Mouse (Mus musculus): Measurements from ENCODE around the gene Pank2. TPM values are rescaled to one million over a fixed set of nuclear protein-coding genes. Genes with fewer than 3 reads are reported as not detected.
A peak's percentile ranks its signal among the peaks of the same experiment; 100 is the strongest.
"Not testable (repeated sequence)": the region's sequence is repeated elsewhere in the genome, so short reads cannot be mapped to it uniquely, and the experiment has no call there.

The Pank2 gene
- total RNA-seq, 2 experiments from 2014 or later = 42.9 to 74.2 TPM

DNA sequence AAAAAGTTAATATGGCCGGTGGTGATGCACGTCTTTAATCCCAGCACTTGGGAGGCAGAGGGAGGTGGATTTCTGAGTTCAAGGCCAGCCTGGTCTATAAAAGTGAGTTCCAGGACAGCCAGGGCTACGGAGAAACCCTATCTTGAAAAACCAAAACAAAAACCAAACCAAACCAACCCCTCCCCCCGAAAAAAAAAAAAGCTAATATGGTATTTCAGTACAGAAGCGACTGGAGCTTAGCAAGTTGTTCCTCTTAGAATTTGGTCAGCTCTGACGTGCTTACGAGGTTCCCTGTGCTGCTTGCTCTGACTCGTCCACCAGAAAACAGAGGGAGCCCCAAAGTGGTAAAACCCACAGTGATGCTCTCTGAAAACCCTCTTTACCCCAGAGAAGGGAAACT, 3.6 kb upstream of the Pank2 start:
- no peak for ATAC-seq (ENCODE audit: poor library complexity, severe bottlenecking)

DNA sequence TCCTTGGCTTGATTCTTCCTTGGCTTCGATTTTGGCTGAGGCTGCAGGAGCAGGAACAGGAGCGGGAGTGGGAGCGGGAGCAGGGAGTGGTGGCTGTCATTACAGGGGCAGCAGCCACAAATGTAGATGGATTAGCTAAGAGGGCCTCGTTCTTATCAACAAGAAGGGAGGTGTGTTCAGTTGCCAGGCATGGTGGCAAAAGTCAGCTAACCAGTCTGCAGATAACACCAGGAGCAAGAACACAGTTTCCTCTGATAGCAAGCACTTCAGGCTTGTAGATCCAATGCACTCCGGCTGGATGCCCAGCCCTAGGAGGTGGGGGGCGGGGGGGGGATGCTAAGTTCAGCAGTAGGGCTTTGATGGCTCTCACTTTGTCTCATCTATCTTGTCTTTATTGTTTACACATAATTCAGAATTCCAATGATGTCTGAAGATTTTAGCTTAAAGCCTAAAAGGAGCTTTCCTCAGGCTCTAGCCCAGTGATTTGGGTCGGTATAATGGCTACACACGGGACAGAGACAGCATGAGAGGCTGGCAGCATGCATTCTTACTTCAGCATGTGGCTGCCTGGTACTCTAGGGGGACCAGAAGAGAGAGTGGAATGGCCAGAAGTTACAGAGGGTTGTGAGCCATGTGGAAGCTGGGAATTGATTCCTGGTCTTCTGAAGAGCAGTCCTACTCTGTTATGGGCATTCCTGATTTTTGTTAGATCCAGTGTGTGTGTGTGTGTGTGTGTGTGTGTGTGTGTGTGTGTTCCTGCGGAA, 1.6 kb upstream of the Pank2 start:
- ATAC-seq (ENCODE audit: poor library complexity, severe bottlenecking) = no peak

DNA sequence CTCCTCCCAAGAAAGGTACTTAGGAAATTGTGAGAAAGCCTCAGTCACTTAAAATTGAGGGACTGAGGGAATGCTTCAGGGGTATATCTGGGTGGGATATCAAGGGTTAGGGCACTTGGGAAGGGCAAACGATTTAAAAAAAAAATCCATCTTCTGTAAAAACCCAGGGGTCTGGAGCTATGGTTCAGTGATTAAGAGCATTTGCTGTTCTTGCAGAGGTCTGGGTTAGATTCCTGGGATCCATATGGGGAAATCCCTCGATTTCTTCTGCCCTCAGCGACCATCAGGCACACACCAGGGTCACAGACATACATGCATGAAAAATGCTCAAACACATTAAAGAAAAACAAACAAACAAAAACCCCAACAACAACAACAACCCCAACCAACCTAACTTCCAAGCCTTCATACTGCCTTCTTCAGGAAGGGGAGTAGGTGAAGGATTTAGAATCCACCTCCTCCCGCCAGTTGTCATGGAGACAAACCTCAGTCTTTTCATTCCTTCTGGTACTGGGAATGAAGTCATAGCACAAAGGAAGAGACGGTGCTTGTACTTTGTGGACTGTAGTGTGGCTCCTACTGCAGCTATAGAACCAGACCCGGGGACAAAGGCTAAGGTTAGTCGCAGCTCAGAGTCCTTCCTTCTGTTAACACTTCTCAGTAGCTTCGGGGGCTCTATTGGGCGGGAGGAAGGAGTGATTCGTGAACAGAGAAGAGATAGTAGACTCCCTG, 648 bp upstream of the Pank2 start:
- peak; percentile 30 for ATAC-seq (ENCODE audit: poor library complexity, severe bottlenecking)

DNA sequence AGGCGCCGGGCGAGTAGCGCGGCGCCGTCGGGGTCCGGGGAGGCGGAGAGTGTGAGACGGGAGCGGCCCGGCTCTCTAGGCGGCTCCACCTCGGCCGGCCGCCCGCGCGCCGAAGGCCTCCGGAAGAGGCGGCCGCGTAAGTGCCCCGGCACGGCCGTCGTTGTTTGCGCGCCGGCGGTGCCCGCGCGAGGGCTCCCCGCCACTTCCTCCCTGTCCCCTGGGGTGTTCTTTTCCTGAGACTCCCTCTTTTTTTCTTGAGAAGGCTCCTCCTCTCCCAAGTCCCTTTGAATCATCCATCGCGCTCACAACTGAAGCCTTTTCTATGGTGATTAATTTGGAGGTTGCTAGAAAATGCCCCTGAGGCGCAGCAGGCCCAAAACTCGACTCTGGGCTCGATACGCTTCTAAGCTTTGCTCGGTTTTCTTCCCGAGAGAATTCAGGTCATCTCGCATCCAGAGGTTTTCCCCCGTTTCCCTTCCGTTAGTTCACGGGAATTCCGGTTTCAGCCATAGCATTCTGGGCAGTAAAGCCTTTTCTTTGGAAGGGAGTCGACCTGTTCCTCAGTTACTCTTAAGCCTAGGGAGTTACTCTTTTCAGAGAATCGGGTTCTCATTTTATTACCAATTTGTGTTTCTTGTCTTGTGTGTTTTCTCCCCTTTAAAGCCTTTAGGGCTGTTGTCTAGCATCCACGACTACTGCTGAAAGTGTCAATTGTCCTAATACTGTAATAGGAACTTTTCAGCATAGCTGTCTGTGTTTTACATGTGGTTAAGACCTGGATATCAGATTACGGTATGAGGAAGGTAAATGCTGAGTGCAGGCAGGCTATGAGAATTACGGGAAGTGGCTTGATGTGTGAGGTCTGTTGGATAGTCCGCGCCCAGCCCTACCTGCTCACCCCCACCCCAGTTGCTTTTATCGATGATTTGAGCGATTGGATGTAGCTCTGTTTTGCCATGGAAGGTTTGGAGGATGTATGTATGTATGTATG, 680 bp downstream of the Pank2 start:
- ATAC-seq (ENCODE audit: poor library complexity, severe bottlenecking) = peak; percentile 56

DNA sequence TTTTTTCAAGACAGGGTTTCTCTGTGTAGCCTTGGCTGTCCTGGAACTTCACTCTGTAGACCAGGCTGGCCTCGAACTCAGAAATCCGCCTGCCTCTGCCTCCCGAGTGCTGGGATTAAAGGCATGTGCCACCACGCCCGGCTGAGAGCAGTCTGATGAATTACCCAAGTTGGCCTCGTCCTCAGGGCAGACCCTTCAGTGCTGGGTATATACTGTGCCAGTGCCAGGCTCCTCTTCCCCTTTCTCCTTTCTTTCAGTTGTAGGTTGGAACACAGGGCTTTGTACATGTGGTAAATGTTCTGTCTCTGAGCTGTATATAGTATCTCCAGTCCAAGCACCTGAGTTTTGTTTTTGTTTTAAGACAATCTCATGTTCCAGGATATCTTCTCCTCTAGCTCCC, 1.7 kb downstream of the Pank2 start:
- ATAC-seq (ENCODE audit: poor library complexity, severe bottlenecking) = no peak

DNA sequence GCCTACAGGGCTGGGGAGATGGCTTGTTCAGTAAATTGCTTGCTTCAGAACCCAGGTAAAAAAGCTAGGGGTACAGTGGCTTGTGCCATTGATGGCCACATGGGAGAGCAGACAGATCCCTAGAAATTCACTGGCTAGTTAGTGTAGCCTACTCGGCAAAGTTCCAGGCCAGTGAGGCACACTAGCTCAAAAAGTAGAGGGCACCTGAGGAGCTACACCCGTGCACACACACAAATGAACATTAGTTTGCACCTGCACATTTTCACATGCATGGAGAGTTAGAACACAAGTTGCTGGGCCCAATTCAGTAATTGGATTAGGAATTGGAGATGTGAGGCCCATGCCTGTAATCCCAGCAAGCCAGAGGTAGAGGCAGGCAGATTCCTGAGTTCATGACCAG, 2.8 kb downstream of the Pank2 start:
- no peak for ATAC-seq (ENCODE audit: poor library complexity, severe bottlenecking)

DNA sequence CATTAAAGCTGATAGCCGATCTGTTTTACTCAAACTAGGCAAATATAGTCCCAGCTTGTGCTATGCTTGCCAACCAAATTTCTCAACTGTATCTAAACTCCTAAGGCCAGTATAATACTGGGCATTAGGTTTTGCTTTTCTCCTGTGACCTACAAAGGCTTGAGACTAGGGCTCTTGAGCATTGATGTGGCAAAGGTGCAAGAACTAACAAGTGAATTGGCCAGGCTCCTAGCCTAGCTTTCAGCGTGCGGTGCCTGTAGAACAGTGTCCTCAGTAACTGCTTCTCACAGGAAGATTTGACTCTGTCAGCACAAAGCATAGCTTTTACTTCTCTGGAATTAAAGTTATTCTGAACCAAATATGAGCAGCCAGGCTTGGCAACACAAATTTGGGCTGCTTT, 13.2 kb downstream of the Pank2 start:
- ATAC-seq (ENCODE audit: poor library complexity, severe bottlenecking) = no peak

DNA sequence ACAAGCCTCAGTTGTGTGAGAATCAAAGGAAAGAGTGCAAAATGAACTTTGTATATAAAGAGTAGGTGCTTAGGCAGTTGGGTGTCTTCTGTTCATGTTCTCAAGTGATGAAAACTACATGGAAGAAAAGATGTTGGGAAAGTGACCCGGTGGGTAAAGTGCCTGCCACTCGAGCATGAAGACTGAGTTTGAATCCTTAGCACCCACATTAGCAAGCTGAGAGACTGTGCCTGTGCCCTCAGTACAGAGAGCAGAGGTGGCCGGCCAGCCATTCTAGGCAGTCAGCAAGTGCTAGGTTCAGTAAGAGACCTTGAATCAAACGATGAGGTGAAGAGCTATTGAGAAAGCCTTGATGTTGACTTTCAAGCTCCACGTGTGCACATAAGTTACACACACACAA, 14.4 kb downstream of the Pank2 start:
- ATAC-seq (ENCODE audit: poor library complexity, severe bottlenecking) = no peak

DNA sequence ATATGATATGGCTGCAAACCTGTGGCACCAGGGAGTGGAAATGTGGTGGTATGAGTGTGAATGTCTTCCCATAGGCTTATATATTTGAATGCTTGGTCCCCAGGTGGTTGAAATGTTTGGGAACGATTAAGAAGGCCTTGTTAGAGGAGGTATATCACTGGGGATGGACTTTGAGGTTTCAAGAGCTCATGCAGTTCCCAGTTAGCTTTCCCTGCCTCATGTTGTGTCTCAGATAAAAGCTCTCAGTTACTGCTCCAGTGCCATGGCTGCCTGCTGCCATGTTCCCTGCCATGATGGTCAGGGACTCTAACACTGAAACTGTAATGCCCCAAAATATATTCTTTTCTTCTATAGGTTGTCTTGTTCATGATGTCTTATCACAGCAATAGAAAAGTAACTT, 19.3 kb downstream of the Pank2 start:
- ATAC-seq (ENCODE audit: poor library complexity, severe bottlenecking) = no peak

DNA sequence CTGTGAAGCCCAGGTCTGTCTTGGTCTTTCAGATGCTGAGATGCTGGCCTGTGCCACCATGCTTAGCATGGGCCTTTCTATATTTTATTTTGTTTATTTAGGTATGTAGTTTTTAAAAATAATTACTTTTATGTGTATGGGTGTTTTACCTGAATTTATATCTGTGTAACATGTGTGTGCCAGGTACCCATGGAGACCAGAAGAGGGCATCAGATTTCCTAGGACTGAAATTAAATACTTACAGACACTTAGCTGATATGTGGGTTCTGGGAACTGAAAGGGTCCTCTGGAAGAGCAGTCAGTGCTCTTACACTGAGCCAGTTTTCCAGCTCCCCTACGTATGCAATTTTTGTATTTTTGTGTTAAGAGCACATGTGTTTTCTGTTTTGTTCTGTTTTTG, 24.0 kb downstream of the Pank2 start:
- ATAC-seq (ENCODE audit: poor library complexity, severe bottlenecking) = no peak

DNA sequence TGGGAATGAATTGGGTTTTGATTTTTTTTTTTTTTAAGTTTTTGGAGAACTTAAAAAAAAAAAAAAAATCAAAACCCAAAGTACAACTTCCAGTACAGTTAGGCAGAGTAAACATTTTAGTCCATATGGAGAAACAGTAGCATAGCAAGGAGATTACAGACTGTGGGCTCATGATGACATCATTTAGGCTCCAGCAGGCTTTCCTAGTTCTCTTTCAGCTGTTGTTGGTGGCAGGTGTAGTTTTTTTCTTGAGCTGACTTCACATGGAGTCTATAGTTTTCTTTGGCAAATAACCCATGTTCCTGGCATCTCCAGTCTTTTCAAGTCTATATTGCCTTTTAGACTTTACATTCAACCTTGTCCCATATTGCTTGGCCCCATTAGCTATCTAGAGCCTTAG, 28.4 kb downstream of the Pank2 start:
- no peak for ATAC-seq (ENCODE audit: poor library complexity, severe bottlenecking)

DNA sequence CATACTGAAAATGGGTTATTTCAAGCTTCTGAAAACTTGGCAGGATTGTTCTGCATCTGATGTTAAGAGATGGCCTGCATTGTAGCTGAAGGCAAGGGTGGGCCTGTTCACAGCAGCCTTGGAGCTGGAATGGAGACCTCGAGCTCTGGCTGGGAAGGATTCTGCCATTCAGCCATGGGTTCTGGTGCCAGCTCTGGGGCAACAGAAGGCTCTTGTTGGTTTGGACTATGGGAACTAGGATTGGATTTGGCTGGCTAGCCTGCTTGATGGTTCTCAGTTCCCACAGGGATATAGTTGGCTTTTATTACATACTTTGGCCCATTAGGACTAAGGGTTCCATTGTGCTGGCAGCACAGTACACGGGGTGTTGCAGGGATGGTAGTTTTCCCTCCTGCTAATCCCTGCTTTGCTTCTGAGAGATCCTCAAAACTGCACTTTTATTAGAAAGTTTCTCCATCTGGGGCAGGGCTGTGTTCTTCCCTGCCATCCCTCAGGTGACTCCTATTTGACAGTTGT, 34.5 kb downstream of the Pank2 start:
- no peak for ATAC-seq (ENCODE audit: poor library complexity, severe bottlenecking)

DNA sequence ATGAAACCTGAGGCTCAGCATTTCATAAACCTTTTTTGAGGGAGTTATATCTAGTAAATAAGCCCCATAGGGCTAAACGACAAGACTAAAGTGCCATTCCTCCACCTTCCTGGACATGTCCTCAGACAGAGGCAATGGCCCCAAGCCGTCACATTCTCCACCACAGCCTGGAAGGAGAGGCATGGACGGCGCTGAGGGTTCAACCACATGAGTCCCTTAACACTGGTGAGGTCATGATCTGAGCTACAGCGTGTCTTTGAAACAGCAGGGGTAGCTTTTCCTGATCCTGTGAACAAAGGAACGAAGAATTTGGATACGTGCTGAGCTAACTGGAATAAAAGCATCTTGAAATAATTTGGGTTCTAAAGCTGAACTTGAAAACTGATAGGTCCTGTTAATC, 36.4 kb downstream of the Pank2 start:
- ATAC-seq (ENCODE audit: poor library complexity, severe bottlenecking) = not testable (repeated sequence)

DNA sequence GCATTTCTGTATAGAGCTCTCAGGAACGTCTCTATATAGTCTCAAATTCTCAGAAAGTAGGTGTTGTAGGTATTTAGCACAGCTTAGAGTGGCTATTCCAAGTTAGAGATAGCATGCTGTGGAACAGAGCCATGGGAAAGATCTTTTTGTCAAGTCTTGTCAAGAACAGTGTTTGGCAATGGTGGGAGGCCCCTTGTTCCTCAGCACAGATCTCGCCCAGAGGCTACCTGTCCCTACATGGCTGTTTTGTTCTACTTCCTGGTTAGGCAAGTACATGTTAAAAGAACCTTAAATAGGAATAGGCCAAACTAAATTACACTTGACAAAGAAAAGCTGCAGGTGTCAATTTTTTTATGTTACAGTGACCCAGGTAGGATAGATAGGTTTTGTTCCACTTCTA, 38.2 kb downstream of the Pank2 start:
- ATAC-seq (ENCODE audit: poor library complexity, severe bottlenecking) = no peak

DNA sequence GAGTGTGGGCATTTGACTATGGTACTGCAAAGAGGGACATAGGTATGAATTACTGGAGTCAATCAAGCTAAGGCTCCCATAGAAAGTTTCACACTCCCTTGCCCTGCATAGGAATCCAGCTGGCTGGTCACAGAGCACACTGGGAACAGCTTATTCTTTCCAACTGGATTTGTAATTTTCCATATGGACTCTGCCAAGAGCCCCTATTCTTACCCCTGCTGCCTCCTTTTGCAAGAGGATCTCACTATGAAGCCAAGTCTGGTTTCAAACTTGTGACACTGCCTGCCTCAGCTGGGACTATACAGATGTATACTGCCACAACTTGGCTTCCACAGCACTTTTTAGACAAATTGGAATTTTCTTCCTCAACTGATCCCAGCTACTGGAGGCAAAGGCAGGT, 39.3 kb downstream of the Pank2 start:
- ATAC-seq (ENCODE audit: poor library complexity, severe bottlenecking) = no peak

DNA sequence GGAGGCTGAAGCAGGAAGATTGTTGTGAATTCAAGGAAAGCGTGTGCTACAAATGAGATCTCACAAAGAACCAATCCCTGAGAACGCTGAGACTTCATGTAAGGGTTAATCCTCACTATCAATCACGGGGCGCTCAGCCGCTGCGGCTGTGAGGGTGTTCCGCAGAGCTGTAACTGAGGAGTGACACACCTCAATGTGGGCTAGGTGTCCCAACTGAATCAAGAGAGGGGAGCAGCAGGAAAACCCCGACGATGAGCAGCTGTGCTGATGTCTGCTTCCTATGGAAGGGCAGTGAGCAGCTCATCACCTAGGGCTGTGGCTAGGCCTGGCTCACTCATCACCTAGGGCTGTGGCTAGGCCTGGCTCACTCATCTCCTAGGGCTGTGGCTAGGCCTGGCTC, 42.2 kb downstream of the Pank2 start:
- ATAC-seq (ENCODE audit: poor library complexity, severe bottlenecking) = no peak

DNA sequence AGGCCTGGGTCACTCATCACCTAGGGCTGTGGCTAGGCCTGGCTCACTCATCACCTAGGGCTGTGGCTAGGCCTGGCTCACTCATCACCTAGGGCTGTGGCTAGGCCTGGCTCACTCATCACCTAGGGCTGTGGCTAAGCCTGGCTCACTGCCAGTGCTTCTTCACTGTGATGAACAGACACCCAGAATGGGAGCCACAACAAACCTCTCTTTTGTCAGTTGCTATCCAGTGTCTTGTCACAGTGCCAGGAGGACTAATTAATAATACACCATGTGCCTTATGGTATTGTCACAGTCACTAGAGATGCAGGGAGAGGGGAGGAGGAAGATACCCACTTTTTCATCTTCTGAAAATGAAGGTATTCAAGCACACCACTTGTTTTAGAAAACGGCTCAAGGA, 42.9 kb downstream of the Pank2 start:
- ATAC-seq (ENCODE audit: poor library complexity, severe bottlenecking) = not testable (repeated sequence)

DNA sequence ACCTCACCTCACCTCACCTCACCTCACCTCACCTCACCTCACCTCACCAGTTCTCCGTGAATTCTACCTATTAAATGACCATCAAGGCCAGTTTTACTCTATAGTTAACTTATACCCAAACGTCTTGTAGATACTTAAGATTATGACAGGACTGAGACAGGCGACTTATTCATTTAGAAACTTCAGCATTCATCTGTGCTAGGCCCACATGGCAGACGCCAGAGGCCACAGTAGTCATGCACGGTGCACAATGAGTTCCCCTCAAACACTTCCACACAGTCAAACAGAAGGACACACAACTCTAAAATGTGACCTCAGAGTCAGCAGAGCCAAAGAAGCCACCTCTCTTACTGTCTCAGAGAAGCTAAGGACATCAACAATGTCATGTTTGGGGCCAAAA, 45.1 kb downstream of the Pank2 start:
- ATAC-seq (ENCODE audit: poor library complexity, severe bottlenecking) = no peak

DNA sequence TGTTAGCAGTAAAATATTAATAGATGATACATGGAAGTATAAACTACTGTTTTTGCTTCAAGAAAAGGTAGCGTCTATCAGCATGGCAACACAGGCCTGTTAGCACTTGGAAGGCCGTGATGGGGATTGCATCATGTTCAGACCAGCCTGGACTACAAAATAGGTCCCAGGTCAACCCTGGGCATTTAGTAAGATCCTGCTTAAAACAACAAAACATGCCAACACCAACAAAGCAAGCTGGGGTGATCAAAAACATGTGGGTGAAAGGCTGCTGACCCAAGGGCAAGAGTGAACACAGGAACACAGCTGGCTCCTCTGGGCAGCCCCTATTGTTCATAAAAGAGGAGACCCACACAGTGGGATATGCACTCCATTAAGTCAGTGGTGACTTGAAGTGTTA, 45.5 kb downstream of the Pank2 start:
- ATAC-seq (ENCODE audit: poor library complexity, severe bottlenecking) = no peak

DNA sequence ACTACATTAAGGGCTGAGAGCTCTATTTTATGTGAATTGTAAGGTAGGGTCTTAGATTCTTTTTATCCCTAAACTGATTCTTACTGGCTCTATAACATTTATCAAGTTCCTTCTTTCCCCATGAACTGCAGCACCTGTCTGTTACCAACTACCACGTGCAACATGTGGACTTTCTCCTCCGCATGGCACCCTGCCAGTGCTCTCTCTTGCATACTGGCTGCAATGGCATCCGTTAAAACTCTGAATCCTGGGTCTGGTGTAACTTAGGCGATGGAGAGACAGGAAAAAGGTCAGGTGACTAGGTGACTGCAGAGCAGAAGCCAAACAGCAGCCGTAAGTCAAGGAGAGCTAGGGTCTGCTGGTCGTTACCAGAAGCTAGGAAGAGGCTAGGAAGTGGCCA, 47.0 kb downstream of the Pank2 start:
- no peak for ATAC-seq (ENCODE audit: poor library complexity, severe bottlenecking)

DNA sequence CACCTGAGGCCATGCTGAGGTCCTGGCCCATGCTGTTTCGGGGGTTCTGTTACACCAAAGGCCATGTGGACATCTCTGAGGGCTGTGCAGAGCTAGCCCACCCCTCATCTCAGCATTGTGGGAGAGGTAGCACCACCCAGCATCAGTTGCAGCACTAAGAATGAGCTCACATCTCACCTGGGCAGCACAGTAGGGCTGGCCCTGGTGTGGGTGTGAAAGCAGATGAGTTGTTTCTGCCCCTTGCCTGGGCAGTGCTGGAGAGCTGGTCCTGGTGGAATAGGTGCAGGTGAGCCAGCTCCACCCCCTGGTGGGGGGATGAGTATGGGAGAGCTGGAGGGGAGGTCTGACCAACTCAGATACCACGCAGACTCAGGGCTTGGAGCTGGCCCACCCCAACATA, 53.9 kb downstream of the Pank2 start:
- ATAC-seq (ENCODE audit: poor library complexity, severe bottlenecking) = no peak

Data from megakaryocyte, adult 5-6 weeks (primary cell).